Mouse (Mus musculus) large intestine, adult 2 months (tissue): ENCODE data around the gene 2610528J11Rik. TPM values are rescaled to one million over a fixed set of nuclear protein-coding genes. Genes with fewer than 3 reads are reported as not detected.
"Not testable (repeated sequence)": the region's sequence is repeated elsewhere in the genome, so short reads cannot be mapped to it uniquely, and the experiment has no call there.

ENCODE experiments used
- DNase-seq: peaks from one replicate; pipeline ENCODE4 v3.0.0-alpha.2; 2012; ENCODE audit warnings: low read depth, low spot score
- WGBS: fragments of 180-500 bp; shearing (Covaris S2); methylation state at CpG from one replicate; pipeline ENCODE4 v1.1.7; 2018; 5-methylcytosine and 5-hydroxymethylcytosine counted together
- polyA plus RNA-seq: library from polyadenylated mRNA; depleted of rRNA; stranded (reverse); fragments of >200 nt; gene quantifications from 2 replicates; pipeline ENCODE4 v1.2.3, GENCODE M21; 2012; rRNA removed

Gene 2610528J11Rik
- polyA plus RNA-seq, result 93.0 and 123 TPM in 2 replicates

DNA sequence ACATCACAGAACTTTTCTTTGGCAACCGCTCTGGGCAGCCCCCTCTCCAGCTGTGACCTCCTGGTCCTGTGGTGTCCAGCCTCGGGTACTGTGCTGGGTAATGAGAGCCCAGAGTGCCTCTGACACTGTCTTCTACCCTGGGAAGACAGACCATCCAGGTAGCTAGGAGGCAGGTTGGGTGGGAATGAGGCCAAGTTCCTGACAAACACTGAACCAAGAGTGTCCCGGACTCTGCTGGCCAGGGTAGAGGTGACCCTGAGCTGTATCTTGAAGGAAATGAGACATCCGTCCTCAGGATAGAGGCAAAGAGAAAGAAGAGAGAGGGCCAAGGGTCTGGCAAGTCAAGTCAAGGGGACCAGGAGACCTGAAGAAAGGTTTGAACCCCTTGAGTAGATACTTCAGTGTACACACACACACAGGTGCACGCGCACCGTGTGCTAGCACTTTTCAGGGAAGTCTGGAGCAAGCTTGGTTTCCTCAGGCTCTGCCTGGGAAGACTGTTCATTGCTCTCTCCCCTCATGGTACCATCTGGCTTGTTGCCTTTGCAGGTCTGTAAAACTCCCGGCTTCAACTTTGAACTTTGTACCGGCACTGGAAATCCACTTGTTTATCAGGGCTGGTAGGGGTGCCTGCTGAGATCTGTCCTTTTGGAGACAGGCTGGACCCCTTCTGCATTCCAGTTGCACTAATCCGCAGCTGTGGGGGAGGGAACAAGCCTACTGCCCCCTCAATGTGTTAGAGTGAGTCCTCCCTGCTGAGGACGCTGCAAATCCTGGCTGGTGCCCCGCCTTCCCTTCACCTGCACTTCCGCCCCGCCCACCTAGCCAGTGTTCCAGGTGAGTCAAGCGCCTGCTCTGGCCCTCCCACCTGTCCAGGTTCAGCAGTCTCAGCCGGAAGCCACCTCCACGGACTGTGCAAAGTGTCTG, at the start of gene 2610528J11Rik:
TSS of gene 2610528J11Rik (plus strand) at position 592 of the 927 bp plus-strand sequence.
- WGBS, result 23% methylated on average over 17 of the region's 17 CpGs
- peak; percentile 82 for DNase-seq

DNA sequence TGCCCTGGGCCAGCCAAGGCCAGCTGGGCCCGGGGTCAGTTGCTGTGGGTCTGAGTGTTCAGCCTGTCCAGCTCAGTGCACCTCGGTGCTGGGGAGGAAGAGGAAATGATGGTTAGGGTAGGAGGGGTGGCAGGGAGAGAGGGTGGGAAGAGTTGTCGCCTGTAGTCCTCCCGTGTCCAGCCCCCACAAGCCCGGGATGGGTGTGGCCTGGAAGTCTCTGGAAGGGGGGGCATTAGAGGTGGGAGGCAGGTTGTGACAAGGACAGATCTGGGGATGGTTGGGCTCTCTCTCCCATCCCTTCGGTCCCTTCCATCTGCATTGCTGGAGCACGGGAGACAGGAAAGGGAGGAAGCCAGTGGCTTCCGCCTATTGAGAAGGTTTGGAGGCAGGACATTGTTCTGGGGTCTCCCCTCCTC, 37.1 kb upstream of the 2610528J11Rik start, which contains the start of gene Tie1:
TSS of gene Tie1 (minus strand) at position 345 of the 416 bp plus-strand sequence.
- DNase-seq, result no peak
- WGBS, result 68% methylated on average over 8 of the region's 8 CpGs

DNA sequence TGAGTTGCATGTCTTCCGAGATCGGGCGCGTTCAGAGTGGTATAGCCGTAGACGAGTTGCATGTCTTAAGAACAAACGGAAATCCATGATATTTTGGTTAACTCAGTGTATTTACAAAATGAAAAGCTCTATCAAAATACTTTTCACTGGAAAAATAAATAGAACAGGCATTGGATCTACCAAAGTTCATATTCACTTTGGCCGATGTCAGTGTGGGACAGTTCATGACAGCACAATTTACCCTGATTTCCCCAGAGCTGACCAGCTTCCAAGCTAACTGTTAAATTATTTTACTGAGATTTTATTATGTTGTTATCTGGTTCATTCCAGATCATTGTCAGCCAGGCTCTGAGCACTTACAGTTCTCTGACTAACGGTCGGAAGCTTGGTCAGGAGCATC, 36.3 kb upstream of the 2610528J11Rik start:
- no peak for DNase-seq
- 65% methylated on average over 10 of the region's 10 CpGs for WGBS

DNA sequence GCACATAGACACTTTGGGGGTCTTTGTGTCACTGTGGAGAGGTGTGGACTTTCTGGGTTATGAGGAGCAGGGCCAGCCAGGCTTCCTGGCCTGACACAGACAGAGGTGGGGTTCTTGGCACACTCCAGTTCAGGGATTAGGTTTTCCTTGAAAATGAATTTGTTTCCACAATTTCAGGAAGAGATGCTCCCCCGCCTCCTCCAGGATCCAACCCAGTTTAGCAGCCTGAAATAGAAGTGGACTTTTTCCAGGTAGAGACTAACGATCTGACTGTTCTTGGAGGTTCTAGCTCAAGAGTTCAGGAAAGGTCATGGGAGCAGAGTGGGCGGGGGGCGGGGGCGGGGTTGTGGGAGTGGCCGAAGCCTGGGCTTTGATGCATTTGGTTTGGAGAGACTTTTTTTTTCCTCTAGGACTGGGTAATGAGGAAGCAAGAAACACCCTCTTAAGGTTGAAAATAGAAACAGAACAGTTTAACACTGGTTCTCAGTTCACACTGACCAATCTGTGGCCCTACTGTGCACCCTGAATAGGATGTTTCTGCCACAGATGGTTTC, 26.6 kb upstream of the 2610528J11Rik start:
- WGBS, result 27% methylated on average over 6 of the region's 6 CpGs
- no peak for DNase-seq

DNA sequence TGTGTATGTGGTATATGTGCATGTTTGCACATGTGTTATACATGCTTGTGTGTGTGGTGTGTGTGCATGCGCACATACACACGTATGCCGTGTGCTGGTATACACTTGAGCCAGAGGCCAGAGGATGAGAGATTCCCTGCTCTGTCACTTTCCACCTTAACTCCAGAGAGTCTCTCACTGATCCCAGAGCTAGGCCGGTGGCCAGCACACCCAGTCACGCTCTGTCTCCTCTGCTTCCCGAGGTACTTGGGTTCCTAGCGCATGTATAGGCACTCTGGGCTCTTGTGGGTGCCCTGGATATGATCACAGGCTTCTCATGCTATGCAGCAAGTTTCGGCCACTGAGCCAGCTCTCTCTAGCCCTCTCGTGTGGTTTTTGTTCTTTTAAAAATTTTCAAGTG, 26.0 kb upstream of the 2610528J11Rik start:
- no peak for DNase-seq
- WGBS, result 58% methylated on average over 9 of the region's 9 CpGs

DNA sequence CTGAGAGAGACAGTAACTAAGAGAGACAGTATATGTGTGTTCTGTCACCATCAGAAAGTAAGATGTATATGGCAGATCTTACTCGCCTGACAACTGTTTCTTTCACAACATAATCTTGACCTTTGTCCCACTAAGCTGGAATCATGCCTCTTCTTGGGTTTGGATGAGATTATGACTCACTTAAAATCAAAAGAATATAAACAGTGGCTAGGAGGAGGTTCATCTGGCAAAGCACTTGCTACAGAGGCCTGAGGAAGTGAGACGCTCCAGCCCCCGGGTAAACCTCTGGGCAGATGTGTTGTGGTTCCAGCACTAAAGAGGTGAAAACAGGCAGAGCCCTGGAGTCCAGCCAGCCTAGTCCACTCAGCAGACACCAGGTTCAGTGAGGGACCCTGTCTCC, 21.2 kb upstream of the 2610528J11Rik start:
- peak; percentile 39 for DNase-seq
- 6% methylated on average over 3 of the region's 3 CpGs for WGBS

DNA sequence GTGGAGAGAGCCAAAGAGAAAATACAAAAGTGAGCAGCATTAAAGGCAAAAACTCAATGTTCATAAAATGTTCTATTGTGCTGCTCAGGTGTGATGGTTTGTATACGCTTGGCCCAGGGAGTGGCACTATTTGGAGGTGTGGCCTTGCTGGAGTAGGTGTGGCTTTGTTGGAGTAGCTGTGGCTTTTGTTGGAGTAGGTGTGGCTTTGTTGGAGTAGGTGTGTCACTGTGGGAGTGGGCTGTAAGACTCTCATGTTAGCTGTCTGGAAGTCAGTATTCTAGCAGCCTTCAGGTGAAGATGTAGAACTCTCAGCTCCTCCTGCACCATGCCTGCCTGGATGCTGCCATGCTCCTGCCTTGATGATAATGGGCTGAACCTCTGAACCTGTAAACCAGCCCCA, 19.6 kb upstream of the 2610528J11Rik start:
- not testable (repeated sequence) for DNase-seq
- 36% methylated on average over 1 of the region's 1 CpGs for WGBS

DNA sequence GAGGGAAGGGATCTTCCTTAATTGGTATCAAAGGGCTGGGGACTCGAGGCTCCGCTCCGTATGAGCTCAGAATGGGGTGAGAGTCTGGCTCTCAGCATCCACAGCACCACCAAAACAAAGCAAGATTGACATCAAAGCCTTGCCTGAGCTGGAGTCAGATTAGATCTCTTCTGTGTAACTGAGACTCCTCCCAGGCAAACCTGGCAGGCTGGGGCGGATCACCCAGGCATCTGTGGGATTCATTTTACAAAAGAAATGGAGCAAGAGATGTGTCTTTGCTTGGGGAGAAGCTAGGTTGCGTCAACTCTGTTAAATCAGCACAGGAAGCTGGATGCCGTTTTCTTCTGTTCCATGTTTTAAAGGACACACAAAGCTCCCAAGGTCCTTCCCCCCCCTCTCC, 17.7 kb upstream of the 2610528J11Rik start:
- 43% methylated on average over 6 of the region's 6 CpGs for WGBS
- DNase-seq, result no peak

DNA sequence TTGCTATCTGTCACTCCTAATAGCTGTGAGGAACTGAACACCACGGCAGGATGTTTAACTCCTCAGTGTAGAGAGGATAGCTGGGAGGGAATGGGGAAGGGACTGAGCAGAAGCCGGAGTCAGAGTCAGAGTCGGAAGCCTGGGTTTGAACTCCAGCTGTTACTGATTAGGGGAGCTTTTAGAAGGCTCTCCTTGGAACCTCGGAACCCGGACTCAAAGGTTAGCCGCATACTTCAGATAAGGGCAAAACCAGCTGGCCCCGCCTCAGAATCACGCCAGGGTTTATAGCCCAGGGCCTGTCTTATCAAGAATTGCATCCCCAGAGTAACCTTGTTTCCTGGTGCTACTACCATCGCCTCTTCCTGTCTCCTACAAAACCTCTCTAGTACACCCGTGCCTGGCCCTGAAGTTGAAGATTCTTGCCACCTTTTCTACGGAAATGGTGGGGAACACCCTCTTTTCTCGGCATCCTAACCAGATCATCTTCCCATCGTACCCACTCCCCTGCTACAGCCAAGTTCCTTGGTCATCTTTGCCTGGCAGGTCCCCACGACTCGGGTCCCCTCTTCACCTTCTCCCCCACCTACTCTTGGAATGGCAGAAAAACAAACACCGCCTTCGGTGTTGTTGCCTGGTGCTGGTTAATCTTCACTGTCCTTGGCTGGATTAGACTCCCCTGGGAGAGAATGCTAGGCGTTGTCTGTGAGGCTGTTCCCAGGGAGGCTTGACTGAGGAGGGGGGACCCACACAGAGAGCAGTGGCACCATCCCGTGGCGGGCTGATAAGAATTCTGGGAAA, 9.9 kb upstream of the 2610528J11Rik start:
- peak; percentile 93 for DNase-seq
- 12% methylated on average over 20 of the region's 20 CpGs for WGBS

DNA sequence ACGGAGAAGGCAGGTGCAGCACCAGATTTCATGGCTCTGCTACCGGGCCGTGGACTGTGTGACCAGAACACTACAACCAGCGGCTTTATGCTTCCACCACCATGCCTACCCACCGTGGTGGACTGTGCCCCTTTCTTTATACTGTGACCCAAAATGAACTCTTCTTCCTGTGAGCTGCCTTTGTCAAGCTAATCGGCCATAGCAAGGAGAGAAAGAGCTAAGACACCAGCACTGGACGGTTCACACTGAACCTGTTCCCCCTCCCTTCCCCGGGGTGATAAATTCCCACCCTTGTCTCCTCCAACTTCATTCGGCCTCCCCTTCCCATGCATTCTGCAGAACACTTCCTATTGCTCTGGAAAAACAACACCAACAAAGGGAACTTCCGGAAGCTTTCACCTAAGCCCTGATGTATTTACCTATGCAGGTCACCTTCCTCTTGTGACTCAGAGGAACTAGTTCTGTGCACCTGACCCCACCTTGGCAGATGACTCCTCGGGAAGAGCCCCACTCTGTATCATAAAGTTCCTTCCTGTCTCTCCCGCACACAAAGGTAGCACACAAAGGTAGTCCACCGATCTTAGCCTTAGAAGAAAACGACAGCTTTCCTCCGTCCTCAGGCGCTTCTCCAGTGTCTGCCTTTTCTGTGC, 9.2 kb upstream of the 2610528J11Rik start:
- WGBS, result 21% methylated on average over 16 of the region's 16 CpGs
- DNase-seq, result peak; percentile 70

DNA sequence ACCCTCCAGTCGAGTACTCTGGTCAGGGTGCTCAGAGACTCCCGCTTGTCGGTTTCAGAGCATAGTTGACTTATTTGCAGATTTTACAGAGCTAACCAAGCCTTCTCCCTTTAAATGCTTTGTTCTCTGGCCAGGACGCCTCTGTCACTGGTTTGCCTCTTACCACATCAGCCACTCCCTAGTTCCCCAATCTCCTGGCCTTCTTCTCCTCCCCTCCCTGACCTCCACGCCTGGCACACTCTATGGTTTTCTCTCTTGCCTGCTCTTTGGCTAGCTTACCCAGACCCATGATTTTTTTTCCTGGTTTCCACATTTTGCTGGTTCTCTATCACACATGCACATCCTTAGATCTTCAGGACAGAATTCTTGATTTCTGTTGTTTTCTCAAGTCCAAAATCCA, 8.6 kb upstream of the 2610528J11Rik start:
- WGBS, result 19% methylated on average over 5 of the region's 5 CpGs
- DNase-seq, result peak; percentile 27

DNA sequence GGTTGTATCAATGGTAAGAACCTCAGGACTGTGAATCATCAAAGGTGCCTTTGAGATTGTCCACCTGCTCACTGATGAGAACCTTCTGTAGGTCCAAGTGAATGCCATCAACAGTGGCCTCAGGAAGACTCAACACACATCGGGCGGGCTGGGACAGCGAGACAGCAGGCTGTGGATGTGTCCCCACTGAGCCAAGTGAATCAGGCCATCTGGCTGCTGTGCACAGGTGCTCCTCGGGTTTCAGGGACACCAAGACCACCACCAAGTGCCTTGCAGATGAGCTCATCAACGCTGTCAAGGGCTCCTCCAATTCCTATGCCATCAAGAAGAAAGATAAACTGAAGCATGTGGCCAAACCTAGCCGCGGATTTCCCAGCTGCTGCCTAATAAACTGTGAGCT, 4.6 kb upstream of the 2610528J11Rik start:
- no peak for DNase-seq
- WGBS, result 75% methylated on average over 7 of the region's 7 CpGs

DNA sequence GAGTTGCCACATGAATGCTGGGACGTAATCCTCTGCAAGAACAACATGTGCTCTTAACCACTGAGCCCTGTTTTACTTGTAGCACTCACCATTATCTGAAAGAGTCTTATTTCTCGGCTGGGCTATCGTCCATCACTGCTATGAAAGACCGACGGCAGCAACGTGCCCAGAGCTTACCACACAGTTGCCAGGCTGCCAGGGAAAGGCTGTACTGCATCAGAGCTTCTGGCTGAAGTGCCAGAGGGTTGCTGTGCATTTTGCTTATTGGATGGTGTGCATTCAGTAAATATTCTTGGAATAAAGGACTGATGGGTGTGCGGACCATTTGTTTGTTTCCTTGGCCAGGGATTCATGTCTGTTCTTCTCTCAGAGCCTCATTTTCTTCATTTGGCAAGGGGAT, 2.8 kb upstream of the 2610528J11Rik start:
- no peak for DNase-seq
- WGBS, result 85% methylated on average over 7 of the region's 7 CpGs

DNA sequence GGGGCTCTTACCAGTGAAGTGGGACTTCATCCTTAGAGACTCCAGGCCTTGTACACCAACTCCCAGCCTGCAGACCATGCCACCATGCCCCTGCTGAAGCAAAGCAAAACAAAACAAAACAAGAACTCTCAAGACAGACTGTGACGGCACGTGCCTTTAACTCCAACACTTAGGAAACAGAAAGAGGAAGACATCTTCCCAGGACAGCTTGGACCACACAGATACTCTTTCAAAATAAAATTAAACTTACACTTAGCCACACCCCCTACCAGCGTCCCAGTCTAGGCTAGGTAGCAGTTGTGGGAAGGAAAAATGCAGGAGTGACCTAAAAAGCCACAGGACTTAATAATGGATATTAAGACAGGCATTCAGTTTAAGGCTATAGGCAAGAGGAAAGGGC, 1.0 kb upstream of the 2610528J11Rik start:
- DNase-seq, result no peak
- WGBS, result 53% methylated on average over 3 of the region's 3 CpGs

DNA sequence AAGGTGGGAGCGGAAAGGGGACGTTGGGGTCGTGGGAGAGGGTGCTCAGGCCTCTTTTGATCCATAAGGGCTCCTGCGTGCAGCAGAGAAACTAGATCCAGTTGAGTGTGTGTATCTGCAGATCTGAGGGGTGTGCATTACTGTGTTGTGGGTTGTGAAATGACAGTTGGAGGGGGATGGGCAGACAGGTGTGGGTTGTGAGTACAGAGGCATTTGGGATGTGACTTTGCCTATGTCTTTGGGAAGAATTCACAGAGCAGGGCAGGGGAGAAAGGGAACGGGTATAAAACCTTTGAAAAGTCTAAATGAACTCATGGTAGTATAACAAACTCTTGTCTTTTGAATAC, 509 bp downstream of the 2610528J11Rik start:
- DNase-seq, result no peak
- WGBS, result 29% methylated on average over 5 of the region's 5 CpGs

DNA sequence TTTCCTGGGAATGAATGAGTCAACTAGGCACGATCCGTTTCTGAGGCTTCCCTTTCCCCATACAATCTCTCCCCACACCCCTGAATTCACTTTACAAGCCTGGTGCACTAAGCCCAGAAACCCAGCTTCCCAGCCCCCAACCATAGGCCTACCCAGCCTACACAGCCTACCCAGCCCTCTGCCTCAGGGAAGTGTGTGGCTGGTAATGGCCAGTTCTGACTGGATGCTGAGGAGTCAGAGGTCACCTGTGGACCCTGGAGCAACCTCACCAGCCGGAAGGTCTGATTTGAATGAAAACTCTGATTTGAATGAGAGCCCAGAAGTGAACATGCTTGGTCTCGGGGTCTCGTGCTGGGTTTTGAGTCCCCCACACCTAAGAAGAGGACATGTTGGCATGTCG, 921 bp downstream of the 2610528J11Rik start:
- no peak for DNase-seq
- WGBS, result 52% methylated on average over 6 of the region's 6 CpGs

DNA sequence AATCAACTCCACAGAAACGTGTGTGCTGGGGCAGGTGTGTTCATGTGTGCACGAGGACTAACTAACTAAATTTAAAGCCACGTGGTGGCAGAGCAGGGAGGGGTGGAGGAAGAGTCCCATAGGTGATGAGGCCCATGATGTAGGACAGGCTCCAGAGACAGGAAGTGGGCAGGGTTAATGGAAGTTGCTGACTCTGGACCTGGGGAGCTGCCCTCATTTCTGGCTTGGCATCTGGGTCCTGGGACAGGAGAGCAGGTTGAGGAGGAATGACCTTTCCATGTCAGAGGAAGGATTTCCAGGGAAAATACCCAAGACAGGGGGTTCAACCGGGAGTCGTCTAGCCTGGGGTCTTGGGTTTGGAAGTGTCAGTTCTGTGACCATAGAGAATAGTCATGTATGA, 5.9 kb downstream of the 2610528J11Rik start:
- 54% methylated on average over 5 of the region's 5 CpGs for WGBS
- no peak for DNase-seq

DNA sequence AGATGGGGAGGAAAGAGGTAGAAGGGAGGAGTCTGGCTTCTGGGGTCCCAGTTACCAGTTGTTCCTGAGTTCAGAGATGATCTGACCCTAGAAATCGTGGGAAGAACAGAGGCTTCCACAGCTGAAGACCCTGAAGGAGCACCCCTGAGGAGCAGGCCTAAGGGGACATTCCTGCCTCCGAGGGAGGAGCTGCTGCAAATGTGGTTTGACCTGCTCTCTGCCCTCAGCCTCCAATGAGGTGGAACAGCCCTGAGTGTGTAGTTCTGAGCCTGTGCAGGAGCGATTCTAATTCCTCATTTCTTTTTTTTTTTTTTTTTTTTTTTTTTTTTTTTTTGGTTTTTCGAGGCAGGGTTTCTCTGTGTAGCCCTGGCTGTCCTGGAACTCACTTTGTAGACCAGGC, 6.4 kb downstream of the 2610528J11Rik start:
- DNase-seq, result no peak
- 75% methylated on average over 4 of the region's 4 CpGs for WGBS

DNA sequence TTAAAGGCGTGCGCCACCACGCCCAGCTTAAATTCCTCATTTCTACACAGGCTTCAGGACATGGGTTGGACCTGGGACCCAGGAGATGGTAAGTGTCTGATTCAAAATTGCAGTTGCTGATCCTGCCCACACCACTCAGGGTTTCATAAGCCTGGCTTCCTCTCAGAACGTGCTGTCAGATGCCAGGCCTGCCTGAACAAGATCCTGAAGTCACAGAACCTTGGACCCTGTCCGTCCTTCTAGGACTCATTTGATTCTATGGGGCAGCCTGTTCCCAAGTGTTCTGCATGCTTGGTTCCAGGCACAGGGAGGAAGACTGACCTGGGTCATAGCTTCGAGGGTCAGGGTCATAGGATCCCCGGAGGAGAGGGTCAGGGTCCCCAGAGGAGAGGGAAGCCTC, 6.8 kb downstream of the 2610528J11Rik start:
- DNase-seq, result no peak

DNA sequence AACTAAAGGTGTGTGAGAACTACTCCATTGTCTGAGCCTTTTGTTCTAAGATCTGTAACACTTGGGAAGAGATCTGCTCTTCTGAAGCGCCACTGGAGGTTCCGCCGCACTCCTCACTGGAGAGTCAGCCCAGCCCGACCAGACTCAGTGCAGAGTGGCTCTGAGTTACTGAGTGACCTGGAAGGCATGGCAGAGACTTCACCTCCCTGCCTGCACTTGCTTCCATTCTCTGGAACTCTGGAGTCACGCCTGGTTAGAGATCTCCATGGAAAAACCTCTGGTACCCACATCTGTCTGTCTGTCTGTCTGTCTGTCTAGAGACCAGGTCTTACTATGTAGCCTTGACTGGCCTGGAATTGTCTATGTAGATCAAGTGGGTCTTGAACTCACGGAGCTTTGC, 8.8 kb downstream of the 2610528J11Rik start:
- 85% methylated on average over 6 of the region's 6 CpGs for WGBS

More for the DNA sequence above, 6.8 kb downstream of the 2610528J11Rik start:
- 84% methylated on average over 7 of the region's 7 CpGs for WGBS

More for the DNA sequence above, 8.8 kb downstream of the 2610528J11Rik start:
- no peak for DNase-seq
